Mouse (Mus musculus) megakaryocyte-erythroid progenitor cell, adult 5-6 weeks (primary cell): ENCODE data around the gene Nlrp6. TPM values are rescaled to one million over a fixed set of nuclear protein-coding genes. Genes with fewer than 3 reads are reported as not detected.
A peak's percentile ranks its signal among the peaks of the same experiment; 100 is the strongest.
"Not testable (repeated sequence)": the region's sequence is repeated elsewhere in the genome, so short reads cannot be mapped to it uniquely, and the experiment has no call there.

Experiments used
- ATAC-seq: replicated peaks from 2 replicates; pipeline ENCODE4 v1.8.0; 2016; ENCODE audit warnings: mild to moderate bottlenecking, inconsistent platforms; ENCODE audit not compliant: severe bottlenecking, poor library complexity, low FRiP score, low TSS enrichment
- total RNA-seq, 2 experiments: library from RNA; stranded (forward) in 1 of 2; stranded (reverse) in 1 of 2; fragments of 200-1000, 215-1000 nt in 1 of 2; fragments of >200 nt in 1 of 2; fragmentation: Nextera tagmentation in 1 of 2; gene quantifications; 2 replicates each; pipeline ENCODE4 v1.2.3; 2014 to 2017

The Nlrp6 gene
- total RNA-seq, 2 experiments from 2014 or later = 0.52 TPM; not detected in 1

- ATAC-seq = peak; percentile 34; the same call in 1 of the 2 replicates
Observed at GRCm38 (mm10) chr7:140967862-140968591, 47.3 kb downstream of the Nlrp6 start.

GRCm38 (mm10) chr7:140968710-140969109 is 48.0 kb downstream of the Nlrp6 start:
- ATAC-seq = not testable (repeated sequence)

GRCm38 (mm10) chr7:140970931-140971330 is 50.2 kb downstream of the Nlrp6 start:
- ATAC-seq = peak; percentile 36; the same call in 1 of the 2 replicates

GRCm38 (mm10) chr7:140971479-140972171 is 50.9 kb downstream of the Nlrp6 start:
- ATAC-seq = no peak

GRCm38 (mm10) chr7:140973396-140974165 is 52.9 kb downstream of the Nlrp6 start:
- no peak for ATAC-seq

- no peak for ATAC-seq
Observed at GRCm38 (mm10) chr7:140974940-140975339, 54.2 kb downstream of the Nlrp6 start.

GRCm38 (mm10) chr7:140975465-140975864 is 54.8 kb downstream of the Nlrp6 start:
- ATAC-seq = no peak

GRCm38 (mm10) chr7:140976720-140977119 is 56.0 kb downstream of the Nlrp6 start:
- ATAC-seq = not testable (repeated sequence)

Other genes with a start within 250 kb of the Nlrp6 start
- gene Olfr45, start 239.0 kb upstream of the Nlrp6 start, total RNA-seq (2014; fragmentation: Nextera tagmentation) = 0.20 TPM in 1 of 2 replicates, not detected in the other
- gene Olfr45, start 239.0 kb upstream of the Nlrp6 start, total RNA-seq (2017) = not detected in 2 replicates
- not detected in 2 replicates for gene Olfr541, start 223.6 kb upstream of the Nlrp6 start, total RNA-seq (2014; fragmentation: Nextera tagmentation)
- gene Olfr541, start 223.6 kb upstream of the Nlrp6 start, total RNA-seq (2017) = not detected in 2 replicates
- gene Cyp2e1, start 157.2 kb upstream of the Nlrp6 start, total RNA-seq (2014; fragmentation: Nextera tagmentation) = not detected in 2 replicates
- not detected in 2 replicates for gene Cyp2e1, start 157.2 kb upstream of the Nlrp6 start, total RNA-seq (2017)
- gene Syce1, start 133.1 kb upstream of the Nlrp6 start, total RNA-seq (2014; fragmentation: Nextera tagmentation) = not detected in 2 replicates
- not detected in 2 replicates for gene Syce1, start 133.1 kb upstream of the Nlrp6 start, total RNA-seq (2017)
- gene Zfp941, start 98.7 kb upstream of the Nlrp6 start, total RNA-seq (2014; fragmentation: Nextera tagmentation) = 4.0 TPM in 1 of 2 replicates, not detected in the other
- 0.56 and 2.7 TPM in 2 replicates for gene Zfp941, start 98.7 kb upstream of the Nlrp6 start, total RNA-seq (2017)
- not detected in 2 replicates for gene Urah, start 85.9 kb upstream of the Nlrp6 start, total RNA-seq (2014; fragmentation: Nextera tagmentation)
- not detected in 2 replicates for gene Urah, start 85.9 kb upstream of the Nlrp6 start, total RNA-seq (2017)
- not detected in 2 replicates for gene Scgb1c1, start 75.4 kb upstream of the Nlrp6 start, total RNA-seq (2014; fragmentation: Nextera tagmentation)
- not detected in 2 replicates for gene Scgb1c1, start 75.4 kb upstream of the Nlrp6 start, total RNA-seq (2017)
- gene Odf3, start 73.1 kb upstream of the Nlrp6 start, total RNA-seq (2014; fragmentation: Nextera tagmentation) = not detected in 2 replicates
- gene Odf3, start 73.1 kb upstream of the Nlrp6 start, total RNA-seq (2017) = not detected in 2 replicates
- gene Gm45785, start 64.6 kb upstream of the Nlrp6 start, total RNA-seq (2014; fragmentation: Nextera tagmentation) = not detected in 2 replicates
- gene Gm45785, start 64.6 kb upstream of the Nlrp6 start, total RNA-seq (2017) = 3.0 TPM in 1 of 2 replicates, not detected in the other
- 30.0 and 44.3 TPM in 2 replicates for gene Ric8a, start 63.9 kb upstream of the Nlrp6 start, total RNA-seq (2014; fragmentation: Nextera tagmentation)
- 19.2 and 27.5 TPM in 2 replicates for gene Ric8a, start 63.9 kb upstream of the Nlrp6 start, total RNA-seq (2017)
- gene Bet1l, start 63.3 kb upstream of the Nlrp6 start, total RNA-seq (2014; fragmentation: Nextera tagmentation) = 12.9 and 14.5 TPM in 2 replicates
- gene Bet1l, start 63.3 kb upstream of the Nlrp6 start, total RNA-seq (2017) = 12.8 and 16.1 TPM in 2 replicates
- gene Psmd13, start 38.9 kb upstream of the Nlrp6 start, total RNA-seq (2014; fragmentation: Nextera tagmentation) = 86.3 and 118 TPM in 2 replicates
- gene Psmd13, start 38.9 kb upstream of the Nlrp6 start, total RNA-seq (2017) = 169 and 203 TPM in 2 replicates
- 27.7 and 32.4 TPM in 2 replicates for gene Sirt3, start 38.6 kb upstream of the Nlrp6 start, total RNA-seq (2014; fragmentation: Nextera tagmentation)
- 18.2 and 23.4 TPM in 2 replicates for gene Sirt3, start 38.6 kb upstream of the Nlrp6 start, total RNA-seq (2017)
- gene Cox8b, start 20.5 kb upstream of the Nlrp6 start, total RNA-seq (2014; fragmentation: Nextera tagmentation) = not detected in 2 replicates
- gene Cox8b, start 20.5 kb upstream of the Nlrp6 start, total RNA-seq (2017) = not detected in 2 replicates
- 12.2 and 18.7 TPM in 2 replicates for gene Pgghg, start 20.5 kb downstream of the Nlrp6 start, total RNA-seq (2014; fragmentation: Nextera tagmentation)
- 6.1 and 7.2 TPM in 2 replicates for gene Pgghg, start 20.5 kb downstream of the Nlrp6 start, total RNA-seq (2017)
- 0.55 TPM in 1 of 2 replicates, not detected in the other for gene Ifitm5, start 29.4 kb downstream of the Nlrp6 start, total RNA-seq (2014; fragmentation: Nextera tagmentation)
- 2.4 TPM in 1 of 2 replicates, not detected in the other for gene Ifitm5, start 29.4 kb downstream of the Nlrp6 start, total RNA-seq (2017)
- gene Gm45717, start 35.0 kb downstream of the Nlrp6 start, total RNA-seq (2014; fragmentation: Nextera tagmentation) = not detected in 2 replicates
- not detected in 2 replicates for gene Gm45717, start 35.0 kb downstream of the Nlrp6 start, total RNA-seq (2017)
- gene Ifitm2, start 35.1 kb downstream of the Nlrp6 start, total RNA-seq (2014; fragmentation: Nextera tagmentation) = 285 and 292 TPM in 2 replicates
- gene Ifitm2, start 35.1 kb downstream of the Nlrp6 start, total RNA-seq (2017) = 265 and 278 TPM in 2 replicates
- 37.2 and 54.3 TPM in 2 replicates for gene Ifitm1, start 46.3 kb downstream of the Nlrp6 start, total RNA-seq (2014; fragmentation: Nextera tagmentation)
- gene Ifitm1, start 46.3 kb downstream of the Nlrp6 start, total RNA-seq (2017) = 20.9 and 50.8 TPM in 2 replicates
- gene Ifitm3, start 89.9 kb downstream of the Nlrp6 start, total RNA-seq (2014; fragmentation: Nextera tagmentation) = 53.9 and 67.3 TPM in 2 replicates
- 54.1 and 55.3 TPM in 2 replicates for gene Ifitm3, start 89.9 kb downstream of the Nlrp6 start, total RNA-seq (2017)
- gene Ifitm6, start 97.0 kb downstream of the Nlrp6 start, total RNA-seq (2014; fragmentation: Nextera tagmentation) = not detected in 2 replicates
- gene Ifitm6, start 97.0 kb downstream of the Nlrp6 start, total RNA-seq (2017) = 25.3 TPM in 1 of 2 replicates, not detected in the other
- not detected in 2 replicates for gene Gm17387, start 108.2 kb downstream of the Nlrp6 start, total RNA-seq (2014; fragmentation: Nextera tagmentation)
- gene Gm17387, start 108.2 kb downstream of the Nlrp6 start, total RNA-seq (2017) = not detected in 2 replicates
- 0.20 and 0.70 TPM in 2 replicates for gene B4galnt4, start 140.2 kb downstream of the Nlrp6 start, total RNA-seq (2014; fragmentation: Nextera tagmentation)
- not detected in 2 replicates for gene B4galnt4, start 140.2 kb downstream of the Nlrp6 start, total RNA-seq (2017)
- gene Pkp3, start 157.3 kb downstream of the Nlrp6 start, total RNA-seq (2014; fragmentation: Nextera tagmentation) = 0.17 and 11.2 TPM in 2 replicates
- 2.8 TPM in 1 of 2 replicates, not detected in the other for gene Pkp3, start 157.3 kb downstream of the Nlrp6 start, total RNA-seq (2017)
- gene Sigirr, start 179.7 kb downstream of the Nlrp6 start, total RNA-seq (2014; fragmentation: Nextera tagmentation) = 14.0 and 24.8 TPM in 2 replicates
- gene Sigirr, start 179.7 kb downstream of the Nlrp6 start, total RNA-seq (2017) = 7.1 and 13.0 TPM in 2 replicates
- gene Ano9, start 196.9 kb downstream of the Nlrp6 start, total RNA-seq (2014; fragmentation: Nextera tagmentation) = not detected in 2 replicates
- not detected in 2 replicates for gene Ano9, start 196.9 kb downstream of the Nlrp6 start, total RNA-seq (2017)
- gene Ptdss2, start 201.5 kb downstream of the Nlrp6 start, total RNA-seq (2014; fragmentation: Nextera tagmentation) = 59.0 and 64.0 TPM in 2 replicates
- 14.0 and 21.1 TPM in 2 replicates for gene Ptdss2, start 201.5 kb downstream of the Nlrp6 start, total RNA-seq (2017)